Mouse (Mus musculus) CH12.LX (cell line): Measurements from ENCODE around the gene Abca3.

Experiments
- BHLHE40 ChIP-seq: IDR thresholded peaks from 2 replicates; pipeline ENCODE4 v1.6.1; 2011; ENCODE audit warnings: mild to moderate bottlenecking, low read depth, low read length, improper control_type of control experiment
- CHD2 ChIP-seq: IDR thresholded peaks from 2 replicates; pipeline ENCODE4 v1.6.1; 2011; ENCODE audit warnings: low read length, improper control_type of control experiment
- CTCF ChIP-seq, 2 experiments: IDR thresholded peaks in 1 of 2; conservative IDR thresholded peaks in 1 of 2; 2 replicates each; pipeline ENCODE4 v1.5.1; 2011 to 2012; ENCODE audit warnings: low read depth in 2 of 2, low read length in 2 of 2, improper control_type of control experiment in 1 of 2, inconsistent platforms in 1 of 2, mild to moderate bottlenecking in 1 of 2, moderate library complexity in 1 of 2
- E2F4 ChIP-seq: IDR thresholded peaks from 2 replicates; pipeline ENCODE4 v1.6.1; 2011; ENCODE audit warnings: low read depth, low read length, improper control_type of control experiment; ENCODE audit not compliant: insufficient replicate concordance
- EP300 ChIP-seq: IDR thresholded peaks from 2 replicates; pipeline ENCODE4 v1.6.1; 2011; ENCODE audit warnings: low read length, improper control_type of control experiment
- KAT2A ChIP-seq: IDR thresholded peaks from 2 replicates; pipeline ENCODE4 v1.6.1; 2012; ENCODE audit warnings: low read length, improper control_type of control experiment, inconsistent platforms; ENCODE audit not compliant: insufficient replicate concordance
- MAFK ChIP-seq: IDR thresholded peaks from 2 replicates; pipeline ENCODE4 v1.6.1; 2011; ENCODE audit warnings: low read length, improper control_type of control experiment; ENCODE audit not compliant: insufficient replicate concordance
- MAX ChIP-seq: IDR thresholded peaks from 2 replicates; pipeline ENCODE4 v1.6.1; 2011; ENCODE audit warnings: low read length, improper control_type of control experiment
- MEF2A ChIP-seq: IDR thresholded peaks from 2 replicates; pipeline ENCODE4 v1.6.1; 2014; ENCODE audit warnings: low read depth, mild to moderate bottlenecking, inconsistent platforms, low read length, improper control_type of control experiment, borderline replicate concordance
- MYC ChIP-seq: IDR thresholded peaks from 2 replicates; pipeline ENCODE4 v1.6.1; 2011; ENCODE audit warnings: low read depth, mild to moderate bottlenecking, improper control_type of control experiment, low read length
- POLR2A ChIP-seq: IDR thresholded peaks from 2 replicates; pipeline ENCODE4 v1.6.1; 2011; ENCODE audit warnings: low read depth, mild to moderate bottlenecking, improper control_type of control experiment, low read length
- ZKSCAN1 ChIP-seq: IDR thresholded peaks from 2 replicates; pipeline ENCODE4 v1.6.1; 2012; ENCODE audit warnings: low read depth, inconsistent platforms, low read length, improper control_type of control experiment, borderline replicate concordance
- ZMIZ1 ChIP-seq: IDR thresholded peaks from 2 replicates; pipeline ENCODE4 v1.6.1; 2012; ENCODE audit warnings: low read depth, mild to moderate bottlenecking, inconsistent platforms, low read length, improper control_type of control experiment

DNA sequence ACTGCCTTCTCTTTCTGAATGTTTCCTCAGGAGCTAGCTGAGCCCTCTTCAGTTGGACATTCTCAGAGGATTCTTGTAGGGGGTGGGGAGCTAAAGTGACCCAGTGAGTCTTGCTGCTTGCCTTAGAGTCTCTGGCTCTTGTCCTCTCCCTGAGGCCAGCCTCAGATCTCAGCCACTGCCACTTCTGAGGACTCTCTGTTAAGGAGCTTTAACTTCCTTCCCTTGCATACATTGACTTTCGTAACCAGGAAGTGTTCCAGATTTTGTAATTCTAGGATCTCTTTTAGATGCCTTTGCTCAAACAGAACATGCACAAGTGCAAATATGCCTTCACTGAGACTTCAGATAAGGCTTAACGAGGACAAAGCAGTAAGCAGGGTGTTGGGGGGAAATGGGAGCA is 8.2 kb downstream of the Abca3 start:
- TF ChIP-seq MEF2A (no peak), ZKSCAN1 (no peak), POLR2A (no peak), CTCF (conservative IDR thresholded peaks at IDR 0.05 in 1 of 2, IDR thresholded peaks at IDR 0.05 in 1 of 2; ENCODE audit: low read depth in 2 of 2, low read length in 2 of 2) (no peak), MAX (no peak), ZMIZ1 (no peak), KAT2A (no peak), EP300 (no peak), CHD2 (no peak), BHLHE40 (no peak), MAFK (no peak), MYC (no peak), E2F4 (no peak)
